In genomic region chr12:17574591-17574990, GRCm38 (mm10) we compare ENCODE assay signal across 15 mouse cellular contexts.
"Had no signal": no experiment of that assay in that cellular context is flagged by ENCODE, and none has a peak within 500 bp of the region (broad histone marks: within the 10 kb centered on the region; RNA-seq: fewer than 3 reads in every experiment).

No protein-coding gene starts in this region.

- H3K4me3 ChIP-seq: neural tube, embryonic 15.5 days; stomach, embryonic 15.5 days had no signal

- H3K27ac ChIP-seq: neural tube, embryonic 15.5 days; stomach, embryonic 15.5 days; stomach, postnatal 0 days had no signal

- H3K9ac ChIP-seq: neural tube, embryonic 15.5 days; stomach, embryonic 15.5 days had no signal

- H3K9me3 ChIP-seq: neural tube, embryonic 15.5 days; stomach, embryonic 15.5 days had no signal

- H3K4me2 ChIP-seq: neural tube, embryonic 15.5 days; stomach, embryonic 15.5 days had no signal

- H3K36me3 ChIP-seq: neural tube, embryonic 15.5 days; stomach, embryonic 15.5 days had no signal

- H3K27me3 ChIP-seq: neural tube, embryonic 15.5 days; stomach, embryonic 15.5 days had no signal

- DNase-seq: retina, postnatal 1 day; right cerebral cortex, adult 18-20 months; right cerebral cortex, postnatal 14 days; right cerebral cortex, postnatal 25 days; right cerebral cortex, postnatal 4 days; spleen, adult 18-20 months; thymus, adult 18-20 months; thymus, adult 2 months; thymus, postnatal 14 days; thymus, postnatal 25 days; thymus, postnatal 36 days; thymus, postnatal 4 days had no signal
